Mouse (Mus musculus) midbrain, embryonic 12.5 days (tissue): ENCODE data around the gene Plbd2. TPM values are rescaled to one million over a fixed set of nuclear protein-coding genes. Genes with fewer than 3 reads are reported as not detected.
A peak's percentile ranks its signal among the peaks of the same experiment; 100 is the strongest.

Experiments used
- ATAC-seq: fragments of 200-750 bp; cut with Nextera tagmentation; 2 replicates; pipeline ENCODE4 v1.8.0; 2017; ENCODE audit warnings: low read depth, moderate TSS enrichment, moderate library complexity; ENCODE audit not compliant: low FRiP score
- H3K27ac ChIP-seq: fragments of 300-500 bp; sonication (generic); replicated peaks from 2 replicates; pipeline ENCODE4 v1.5.1; 2016; ENCODE audit warnings: mild to moderate bottlenecking
- H3K27me3 ChIP-seq: fragments of 300-500 bp; sonication (generic); 2 replicates; pipeline ENCODE4 v1.6.1; 2016; ENCODE audit warnings: mild to moderate bottlenecking
- H3K36me3 ChIP-seq: fragments of 300-500 bp; sonication (generic); 2 replicates; pipeline ENCODE4 v1.6.1; 2016
- H3K4me1 ChIP-seq: fragments of 300-500 bp; sonication (generic); 2 replicates; pipeline ENCODE4 v1.6.1; 2016
- H3K4me2 ChIP-seq: fragments of 300-500 bp; sonication (generic); replicated peaks from 2 replicates; pipeline ENCODE4 v1.6.1; 2016; ENCODE audit warnings: mild to moderate bottlenecking, moderate library complexity
- H3K4me3 ChIP-seq: fragments of 300-500 bp; sonication (generic); 2 replicates; pipeline ENCODE4 v1.5.1; 2016; ENCODE audit warnings: mild to moderate bottlenecking
- H3K9ac ChIP-seq: fragments of 300-500 bp; sonication (generic); replicated peaks from 2 replicates; pipeline ENCODE4 v1.6.1; 2016; ENCODE audit warnings: mild to moderate bottlenecking, moderate library complexity
- H3K9me3 ChIP-seq: fragments of 300-500 bp; sonication (generic); 2 replicates; pipeline ENCODE4 v1.6.1; 2016; ENCODE audit warnings: mild to moderate bottlenecking
- WGBS: fragments of 180-500 bp; shearing (Covaris S2); methylation state at CpG from one replicate; pipeline ENCODE4 v1.1.7; 2016; 5-methylcytosine and 5-hydroxymethylcytosine counted together
- polyA plus RNA-seq: library from polyadenylated mRNA; unstranded; fragments of >200 nt; fragmentation: Nextera tagmentation; extraction: Ambion mirVana; gene quantifications from 2 replicates; pipeline ENCODE4 v1.2.1, GENCODE M21; 2016

The Plbd2 gene
- polyA plus RNA-seq, 1 experiment from 2014 or later = 36.2 TPM

DNA sequence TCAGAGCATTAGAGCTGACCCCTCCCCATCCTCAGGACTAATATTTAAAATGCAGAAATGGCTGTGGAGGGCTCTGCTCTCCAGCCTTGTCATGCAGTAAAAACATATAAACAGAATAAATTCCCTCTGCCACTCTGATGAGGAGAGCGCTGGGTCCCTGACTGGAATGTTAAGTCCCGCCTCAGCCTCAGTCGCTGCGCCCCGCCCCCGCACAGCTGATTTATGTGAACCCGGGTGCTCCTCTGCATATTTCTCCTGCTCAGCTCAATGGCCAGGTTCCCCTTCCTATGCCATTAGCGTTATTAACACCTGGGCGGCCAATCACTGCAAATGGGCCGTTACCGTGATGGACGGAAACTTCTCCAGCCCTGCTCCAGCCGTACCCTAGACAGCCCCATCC lies 56.1 kb downstream of the Plbd2 start:
- no peak overlapping the region for H3K4me2 ChIP-seq
- peaks cover 68% of the 10 kb centered on the region for H3K27me3 ChIP-seq
- 56% methylated on average over 13 of the region's 13 CpGs for WGBS
- H3K36me3 ChIP-seq = no peaks in the 10 kb centered on the region
- H3K9ac ChIP-seq = no peak overlapping the region
- H3K27ac ChIP-seq = no peak overlapping the region; the same call in 1 of the 2 replicates
- no peak for ATAC-seq
- no peak overlapping the region for H3K4me3 ChIP-seq
- 0 out of 2 replicates have a peak, but pooled peaks cover 2% of the 10 kb centered on the region for H3K9me3 ChIP-seq
- no peaks in the 10 kb centered on the region for H3K4me1 ChIP-seq

DNA sequence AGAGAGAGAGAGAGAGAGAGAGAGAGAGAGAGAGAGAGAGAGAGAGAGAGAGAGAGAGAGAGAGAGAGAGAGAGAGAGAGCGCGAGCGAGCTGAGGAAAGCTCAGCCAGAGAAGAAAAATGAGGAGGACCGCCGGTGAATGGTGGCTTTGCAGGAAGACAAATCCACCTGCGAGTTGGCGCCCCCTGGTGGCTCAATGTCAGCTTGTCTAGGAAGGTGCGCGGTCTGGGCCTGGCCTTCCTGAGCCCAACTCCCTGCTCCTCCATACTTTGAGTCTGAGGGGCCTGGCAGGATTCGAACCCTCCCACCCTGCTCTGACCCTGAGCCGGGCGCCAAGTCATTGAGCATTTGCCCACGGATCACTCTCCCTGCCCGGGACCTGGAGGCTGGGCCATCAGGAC lies 62.7 kb downstream of the Plbd2 start:
- 0 out of 2 replicates have a peak, but pooled peaks have one; percentile 5 for ATAC-seq
- Histone ChIP-seq H3K9me3 (no peaks in the 10 kb centered on the region), H3K4me1 (peaks cover 45% of the 10 kb centered on the region), H3K9ac (peak overlapping the region; percentile 77), H3K4me3 (peak overlapping the region; percentile 55; the same call in 1 of the 2 replicates), H3K4me2 (peak overlapping the region; percentile 65), H3K27me3 (peaks cover 91% of the 10 kb centered on the region), H3K36me3 (no peaks in the 10 kb centered on the region), H3K27ac (no peak overlapping the region; the same call in 1 of the 2 replicates)
- WGBS = 9% methylated on average over 14 of the region's 14 CpGs

DNA sequence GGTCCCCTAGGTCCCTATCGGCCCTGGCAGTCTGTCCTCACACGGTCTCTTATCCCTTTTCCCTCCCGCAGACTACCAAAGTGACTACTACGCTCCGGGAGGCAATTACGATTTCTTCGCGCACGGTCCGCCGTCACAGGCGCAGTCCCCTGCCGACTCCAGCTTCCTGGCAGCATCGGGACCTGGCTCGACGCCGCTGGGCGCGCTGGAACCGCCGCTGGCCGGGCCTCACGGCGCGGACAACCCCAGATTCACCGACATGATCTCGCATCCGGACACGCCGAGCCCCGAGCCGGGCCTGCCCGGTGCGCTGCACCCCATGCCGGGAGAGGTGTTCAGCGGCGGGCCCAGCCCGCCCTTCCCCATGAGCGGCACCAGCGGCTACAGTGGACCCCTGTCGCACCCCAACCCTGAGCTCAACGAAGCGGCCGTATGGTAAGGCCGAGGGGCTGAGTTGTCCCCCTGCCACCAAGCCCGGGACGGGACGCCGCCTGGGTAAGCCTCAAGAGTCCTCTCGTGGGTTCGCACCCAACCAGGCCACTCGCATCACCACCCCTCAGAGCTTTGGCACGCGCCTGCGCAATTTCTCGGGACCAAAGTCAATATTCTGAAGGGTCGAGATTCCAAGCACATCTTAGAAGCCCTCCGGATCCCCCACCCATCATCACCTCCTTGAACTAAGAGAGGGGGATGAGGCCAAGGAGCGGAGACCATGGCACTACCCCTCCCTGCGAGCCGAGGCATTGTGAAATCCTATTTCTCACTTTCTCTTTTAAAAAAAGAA lies 63.3 kb downstream of the Plbd2 start:
- peak overlapping the region; percentile 90 for H3K27ac ChIP-seq
- H3K4me2 ChIP-seq = peak overlapping the region; percentile 65
- peak overlapping the region; percentile 77 for H3K9ac ChIP-seq
- 8% methylated on average over 61 of the region's 61 CpGs for WGBS
- H3K9me3 ChIP-seq = no peaks in the 10 kb centered on the region
- no peaks in the 10 kb centered on the region for H3K36me3 ChIP-seq
- peaks cover 50% of the 10 kb centered on the region for H3K4me1 ChIP-seq
- ATAC-seq = no peak
- H3K4me3 ChIP-seq = peak overlapping the region; percentile 55
- peaks cover 91% of the 10 kb centered on the region for H3K27me3 ChIP-seq

DNA sequence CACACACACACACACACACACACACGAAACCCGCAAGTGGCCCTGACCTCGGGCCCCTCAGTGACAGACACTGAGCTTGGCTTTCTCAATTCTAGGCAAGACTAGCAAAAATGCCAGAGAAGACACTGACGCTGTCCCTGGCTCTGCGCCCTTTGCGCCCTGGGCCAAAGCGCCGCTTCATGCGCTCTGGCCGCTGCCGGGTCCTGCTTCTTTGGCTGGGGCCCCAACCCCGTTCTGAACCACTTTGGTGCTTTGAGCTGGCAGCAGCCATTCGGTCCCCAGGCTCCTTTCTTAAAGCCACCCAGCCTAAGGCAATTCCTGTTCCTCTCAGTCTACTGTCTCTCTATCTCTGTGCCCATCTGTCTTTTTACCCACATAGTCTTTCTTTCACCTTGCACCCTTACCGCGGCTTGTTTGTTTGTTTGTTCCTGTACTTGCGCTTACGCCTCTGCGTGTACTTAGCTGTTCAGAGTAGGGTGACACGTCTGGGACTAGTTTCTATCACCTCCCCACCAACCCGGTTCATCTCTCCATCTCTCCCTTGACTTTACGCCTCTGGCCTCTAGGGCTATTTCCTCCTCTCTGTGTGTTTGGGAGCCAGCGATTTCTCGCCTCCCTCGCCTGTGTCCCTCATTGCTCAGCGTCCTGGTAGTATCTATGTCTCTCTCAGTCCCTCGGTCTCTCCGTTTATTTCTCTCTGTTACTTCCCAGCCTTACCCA lies 64.3 kb downstream of the Plbd2 start:
- peaks cover 58% of the 10 kb centered on the region for H3K4me1 ChIP-seq
- 7% methylated on average over 27 of the region's 27 CpGs for WGBS

DNA sequence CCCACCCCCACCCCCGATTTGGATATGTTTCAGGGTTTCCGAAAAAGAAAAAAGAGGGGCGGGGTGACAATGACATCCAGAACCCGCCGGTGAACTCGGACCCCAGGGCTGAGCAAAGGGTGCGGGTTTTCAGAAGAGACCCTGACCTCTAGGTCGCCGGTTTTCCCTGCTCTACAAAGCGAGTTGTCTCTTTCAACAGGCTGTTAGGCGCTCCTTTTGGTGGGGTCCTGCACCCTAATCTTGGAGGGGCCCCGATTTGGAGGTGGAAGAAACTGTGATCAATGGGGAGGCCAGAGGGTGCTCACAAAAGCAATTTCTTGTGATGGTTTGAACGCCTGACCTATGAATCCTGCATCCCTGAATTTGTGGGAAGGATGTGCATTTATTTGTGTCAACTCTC lies 65.0 kb downstream of the Plbd2 start:
- H3K27ac ChIP-seq = peak overlapping the region; percentile 90
- H3K36me3 ChIP-seq = no peaks in the 10 kb centered on the region
- ATAC-seq = no peak
- H3K4me2 ChIP-seq = peak overlapping the region; percentile 65
- H3K27me3 ChIP-seq = peaks cover 91% of the 10 kb centered on the region
- WGBS = 3% methylated on average over 13 of the region's 13 CpGs
- H3K9me3 ChIP-seq = no peaks in the 10 kb centered on the region
- H3K9ac ChIP-seq = peak overlapping the region; percentile 77
- peaks cover 58% of the 10 kb centered on the region for H3K4me1 ChIP-seq
- H3K4me3 ChIP-seq = peak overlapping the region; percentile 55

More for the DNA sequence above, 64.3 kb downstream of the Plbd2 start:
- H3K36me3 ChIP-seq = no peaks in the 10 kb centered on the region
- peak overlapping the region; percentile 65 for H3K4me2 ChIP-seq
- H3K27me3 ChIP-seq = peaks cover 91% of the 10 kb centered on the region
- H3K27ac ChIP-seq = peak overlapping the region; percentile 90
- peak overlapping the region; percentile 77 for H3K9ac ChIP-seq
- H3K9me3 ChIP-seq = no peaks in the 10 kb centered on the region
- peak overlapping the region; percentile 55 for H3K4me3 ChIP-seq
- ATAC-seq = no peak

DNA sequence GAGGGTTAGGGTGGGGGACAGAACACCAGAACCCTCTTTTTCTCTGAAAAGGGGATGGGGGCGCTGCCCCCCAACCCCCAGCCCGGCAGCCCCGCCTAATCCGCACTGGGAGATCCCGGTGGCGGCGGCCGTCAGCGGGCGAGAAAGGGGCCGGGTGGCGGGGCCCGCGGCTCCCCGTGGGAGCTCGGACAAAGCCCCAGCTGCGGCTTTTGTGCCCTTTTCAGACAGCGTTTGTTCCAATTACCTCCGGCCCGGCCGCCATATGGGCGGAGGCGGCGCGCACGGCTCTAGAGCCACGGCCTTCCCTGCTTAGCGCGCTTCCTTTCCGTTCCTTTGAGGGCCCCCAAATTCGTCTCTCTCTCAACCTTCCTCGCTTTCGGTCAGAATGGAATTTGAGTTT lies 65.4 kb downstream of the Plbd2 start:
- H3K4me1 ChIP-seq = peaks cover 58% of the 10 kb centered on the region
- 0% methylated on average over 33 of the region's 33 CpGs for WGBS

DNA sequence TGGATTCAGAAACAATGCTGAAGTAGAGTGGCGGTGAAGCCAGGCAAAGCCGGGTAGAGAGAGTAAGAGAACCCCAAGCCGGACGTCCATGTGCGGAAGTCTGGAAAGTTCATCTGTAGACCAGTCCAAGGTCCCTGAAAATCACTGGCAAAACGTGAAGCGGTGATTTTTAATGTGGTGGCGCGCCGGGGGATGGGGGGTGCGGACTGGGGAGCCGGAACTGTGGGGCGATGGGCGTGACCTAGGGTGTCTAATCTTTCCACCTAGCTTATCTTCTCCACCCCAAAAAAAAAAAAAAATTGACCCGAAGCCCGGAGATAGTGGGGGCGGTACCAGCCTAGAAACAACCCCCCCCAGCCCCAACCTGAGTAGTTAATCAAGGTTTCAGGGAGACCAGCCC lies 65.9 kb downstream of the Plbd2 start:
- H3K9ac ChIP-seq = peak overlapping the region; percentile 77
- peaks cover 91% of the 10 kb centered on the region for H3K27me3 ChIP-seq
- no peaks in the 10 kb centered on the region for H3K9me3 ChIP-seq
- peaks cover 58% of the 10 kb centered on the region for H3K4me1 ChIP-seq
- no peaks in the 10 kb centered on the region for H3K36me3 ChIP-seq
- peak overlapping the region; percentile 65 for H3K4me2 ChIP-seq
- WGBS = under 1% methylated on average over 17 of the region's 17 CpGs
- ATAC-seq = no peak
- peak overlapping the region; percentile 90 for H3K27ac ChIP-seq
- peak overlapping the region; percentile 55 for H3K4me3 ChIP-seq

More for the DNA sequence above, 65.4 kb downstream of the Plbd2 start:
- H3K36me3 ChIP-seq = no peaks in the 10 kb centered on the region
- H3K9ac ChIP-seq = peak overlapping the region; percentile 77
- H3K27me3 ChIP-seq = peaks cover 91% of the 10 kb centered on the region
- peak overlapping the region; percentile 90 for H3K27ac ChIP-seq
- ATAC-seq = peak; percentile 50
- H3K9me3 ChIP-seq = no peaks in the 10 kb centered on the region
- H3K4me3 ChIP-seq = peak overlapping the region; percentile 55
- peak overlapping the region; percentile 65 for H3K4me2 ChIP-seq

DNA sequence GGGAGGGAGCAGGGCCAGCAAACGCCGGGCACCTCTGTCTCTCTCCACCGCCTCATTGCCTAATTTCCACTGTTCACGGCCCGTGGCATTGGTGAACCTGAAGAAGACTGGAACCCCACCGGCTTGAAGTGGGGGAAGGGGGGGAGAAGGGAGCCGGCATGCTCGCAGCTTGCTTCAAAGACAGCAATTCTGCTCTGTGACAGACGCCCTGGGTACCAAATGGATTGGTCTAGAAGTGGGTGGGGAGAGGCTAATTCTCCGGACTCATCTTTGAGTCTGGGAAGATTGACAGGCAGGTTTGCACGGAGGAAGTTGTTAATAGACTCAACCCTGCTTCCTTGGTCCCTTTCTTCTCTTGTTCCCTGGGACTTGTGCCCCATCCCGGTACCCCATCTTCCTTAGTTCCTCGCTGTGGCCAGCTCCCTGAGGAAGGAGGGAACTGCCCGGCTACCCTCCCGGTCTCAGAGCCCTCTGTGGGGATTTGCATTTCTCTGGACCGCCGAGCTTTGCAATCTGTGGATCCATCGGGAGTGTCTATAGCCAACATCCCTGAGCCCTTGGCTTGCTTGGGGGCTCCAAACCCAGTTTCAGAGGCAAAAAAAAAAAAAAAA lies 66.4 kb downstream of the Plbd2 start:
- Histone ChIP-seq H3K4me1 (peaks cover 60% of the 10 kb centered on the region), H3K9ac (peak overlapping the region; percentile 77), H3K36me3 (no peaks in the 10 kb centered on the region), H3K4me2 (peak overlapping the region; percentile 65), H3K4me3 (peak overlapping the region; percentile 55), H3K27me3 (peaks cover 91% of the 10 kb centered on the region), H3K9me3 (no peaks in the 10 kb centered on the region), H3K27ac (peak overlapping the region; percentile 90)
- 2% methylated on average over 18 of the region's 18 CpGs for whole genome bisulfite sequencing
- no peak; the same call in 1 of the 2 replicates for ATAC-seq

DNA sequence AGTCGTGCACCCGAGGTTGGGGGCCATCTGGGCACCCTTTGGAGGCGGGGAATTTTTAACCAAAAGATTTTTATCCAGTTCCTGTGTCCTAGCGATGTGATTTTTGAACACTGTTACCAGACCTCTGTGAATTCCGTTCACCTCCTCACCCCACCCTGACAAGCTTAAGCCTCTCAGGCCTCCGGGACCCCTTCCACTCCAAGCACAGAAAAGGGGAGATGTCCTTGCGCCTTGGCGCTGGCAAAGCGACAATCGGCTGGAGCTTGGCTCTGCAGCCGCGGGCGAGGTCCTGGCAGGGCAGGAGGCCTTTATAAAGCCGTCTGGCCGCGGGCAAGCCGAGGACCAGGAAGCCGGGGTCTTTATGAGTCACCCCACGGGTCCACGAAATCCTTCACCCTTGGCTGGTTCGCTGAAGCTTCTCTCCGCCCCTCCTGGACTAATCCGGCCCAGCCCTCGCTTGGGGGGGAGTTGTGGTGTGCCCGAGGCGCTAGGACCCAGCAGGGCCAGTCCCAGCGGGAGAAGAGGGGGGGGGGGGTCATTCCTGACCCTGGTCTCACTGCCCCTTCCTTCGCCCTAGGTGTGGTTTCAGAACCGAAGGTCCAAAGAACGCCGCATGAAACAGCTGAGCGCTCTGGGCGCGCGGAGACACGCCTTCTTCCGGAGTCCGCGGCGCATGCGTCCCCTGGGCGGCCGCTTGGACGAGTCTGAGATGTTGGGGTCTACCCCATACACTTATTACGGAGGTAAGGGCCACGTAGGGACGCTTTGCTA lies 67.5 kb downstream of the Plbd2 start:
- peak overlapping the region; percentile 77 for H3K9ac ChIP-seq
- peak overlapping the region; percentile 65 for H3K4me2 ChIP-seq
- H3K27me3 ChIP-seq = peaks cover 97% of the 10 kb centered on the region
- H3K9me3 ChIP-seq = no peaks in the 10 kb centered on the region
- no peaks in the 10 kb centered on the region for H3K36me3 ChIP-seq
- peak overlapping the region; percentile 55 for H3K4me3 ChIP-seq
- ATAC-seq = no peak
- H3K4me1 ChIP-seq = peaks cover 65% of the 10 kb centered on the region
- peak overlapping the region; percentile 90 for H3K27ac ChIP-seq
- WGBS = under 1% methylated on average over 47 of the region's 47 CpGs

DNA sequence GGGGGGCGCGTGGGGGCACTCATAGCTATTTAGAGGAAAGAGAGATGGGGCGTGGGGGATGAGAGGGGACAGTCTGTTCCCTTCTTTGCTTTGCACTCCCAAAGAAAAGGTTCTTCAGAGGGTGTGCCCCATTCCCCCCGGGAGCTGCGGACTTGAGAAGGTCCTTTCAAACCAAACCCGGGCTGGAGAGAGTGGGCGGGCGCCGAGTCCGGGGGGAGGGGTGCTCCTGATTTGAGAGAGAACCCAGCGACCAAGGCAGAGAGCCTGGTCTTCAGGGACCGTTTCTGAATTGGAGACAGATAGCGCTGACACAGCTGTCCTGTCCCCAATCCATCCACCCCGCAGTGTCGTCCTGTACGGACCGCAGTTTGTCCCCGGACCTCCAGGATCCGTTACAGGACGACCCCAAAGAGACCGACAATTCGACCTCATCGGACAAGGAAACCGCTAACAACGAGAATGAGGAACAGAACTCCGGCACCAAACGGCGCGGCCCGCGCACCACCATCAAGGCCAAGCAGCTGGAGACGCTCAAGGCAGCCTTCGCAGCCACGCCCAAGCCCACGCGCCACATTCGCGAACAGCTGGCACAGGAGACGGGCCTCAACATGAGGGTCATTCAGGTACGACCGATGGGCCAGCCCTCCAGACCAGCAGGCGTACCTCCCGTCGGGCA lies 68.3 kb downstream of the Plbd2 start:
- Histone ChIP-seq H3K4me2 (peak overlapping the region; percentile 65), H3K4me3 (peak overlapping the region; percentile 55), H3K9ac (peak overlapping the region; percentile 77), H3K36me3 (no peaks in the 10 kb centered on the region), H3K27me3 (peaks cover 97% of the 10 kb centered on the region), H3K4me1 (peaks cover 62% of the 10 kb centered on the region), H3K27ac (peak overlapping the region; percentile 90), H3K9me3 (no peaks in the 10 kb centered on the region)
- ATAC-seq = no peak
- WGBS = 1% methylated on average over 43 of the region's 44 CpGs

DNA sequence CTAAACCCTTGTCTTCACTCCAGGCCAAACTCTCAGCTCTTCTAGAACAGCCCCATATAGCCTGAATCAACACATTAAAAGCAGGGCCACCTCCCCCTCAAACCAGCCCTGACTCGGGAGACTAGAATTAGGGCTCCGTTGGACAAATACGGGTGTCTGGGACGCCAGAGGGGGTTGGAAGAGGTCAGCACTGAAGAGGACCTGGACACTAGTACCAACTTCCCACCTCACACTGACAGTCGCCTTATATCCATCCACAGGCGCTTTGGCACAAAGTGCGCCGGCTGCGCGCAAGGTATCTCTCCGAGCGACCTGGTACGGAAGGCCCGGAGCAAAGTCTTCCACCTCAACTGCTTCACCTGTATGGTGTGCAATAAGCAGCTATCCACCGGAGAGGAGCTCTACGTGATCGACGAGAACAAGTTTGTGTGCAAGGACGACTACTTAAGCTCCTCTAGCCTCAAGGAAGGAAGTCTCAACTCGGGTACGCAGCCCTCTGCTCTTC lies 69.1 kb downstream of the Plbd2 start:
- WGBS = 1% methylated on average over 21 of the region's 21 CpGs
- Histone ChIP-seq H3K27me3 (peaks cover 97% of the 10 kb centered on the region), H3K27ac (peak overlapping the region; percentile 90), H3K4me1 (peaks cover 54% of the 10 kb centered on the region), H3K4me2 (peak overlapping the region; percentile 65), H3K9ac (peak overlapping the region; percentile 77), H3K36me3 (no peaks in the 10 kb centered on the region), H3K4me3 (peak overlapping the region; percentile 55), H3K9me3 (no peaks in the 10 kb centered on the region)
- no peak for ATAC-seq
